Mouse (Mus musculus): Measurements from ENCODE around the gene Rps25. TPM values are rescaled to one million over a fixed set of nuclear protein-coding genes. Genes with fewer than 3 reads are reported as not detected.
A peak's percentile ranks its signal among the peaks of the same experiment; 100 is the strongest.
"Not testable (repeated sequence)": the region's sequence is repeated elsewhere in the genome, so short reads cannot be mapped to it uniquely, and the experiment has no call there.

Rps25 gene
- polyA plus RNA-seq (2015; fragmentation: Nextera tagmentation; extraction: Ambion mirVana) = 1,003 and 1,094 TPM in 2 replicates

- Histone ChIP-seq H3K9me3 (replicated peaks) (no peaks in the 10 kb centered on the region), H3K4me2 (peak within 1 kb of the TSS; percentile 81), H3K27me3 (replicated peaks) (no peaks in the 10 kb centered on the region), H3K4me3 (replicated peaks) (peak within 1 kb of the TSS; percentile 81), H3K36me3 (peaks cover 64% of the 10 kb centered on the region), H3K4me1 (peaks cover 43% of the 10 kb centered on the region), H3K27ac (replicated peaks) (peak within 1 kb of the TSS; percentile 96), H3K9ac (replicated peaks) (peak within 1 kb of the TSS; percentile 89)
- peak; percentile 97 for ATAC-seq (ENCODE audit: low FRiP score)
- under 1% methylated on average over 51 of the region's 51 CpGs for WGBS
Measured at GRCm38 (mm10) chr9:44406906-44407751, at the start of gene Rps25, which contains the start of gene Trappc4. Rps25 (plus strand) TSS chr9:44407139. Trappc4 (minus strand) TSS chr9:44407600.

- Histone ChIP-seq H3K27ac (replicated peaks) (no peak overlapping the region), H3K4me1 (peaks cover 11% of the 10 kb centered on the region), H3K36me3 (peaks cover 72% of the 10 kb centered on the region), H3K4me3 (replicated peaks) (no peak overlapping the region), H3K27me3 (replicated peaks) (no peaks in the 10 kb centered on the region), H3K9me3 (replicated peaks) (no peaks in the 10 kb centered on the region), H3K9ac (replicated peaks) (no peak overlapping the region), H3K4me2 (no peak overlapping the region)
- ATAC-seq (ENCODE audit: low FRiP score) = no peak
- 70% methylated on average over 4 of the region's 4 CpGs for WGBS
Measured at GRCm38 (mm10) chr9:44357207-44357606, 49.7 kb upstream of the Rps25 start.

GRCm38 (mm10) chr9:44361190-44361917 is 45.6 kb upstream of the Rps25 start, which contains the start of gene Vps11:
Vps11 (minus strand) TSS chr9:44361670.
- peaks cover 31% of the 10 kb centered on the region for H3K36me3 ChIP-seq
- peaks cover 11% of the 10 kb centered on the region for H3K4me1 ChIP-seq
- H3K9ac ChIP-seq (replicated peaks) = peak within 1 kb of the TSS; percentile 62
- peak within 1 kb of the TSS; percentile 67 for H3K4me2 ChIP-seq
- under 1% methylated on average over 44 of the region's 44 CpGs for WGBS
- H3K27me3 ChIP-seq (replicated peaks) = no peaks in the 10 kb centered on the region
- H3K4me3 ChIP-seq (replicated peaks) = peak within 1 kb of the TSS; percentile 57
- peak; percentile 92 for ATAC-seq (ENCODE audit: low FRiP score)
- H3K9me3 ChIP-seq (replicated peaks) = no peaks in the 10 kb centered on the region
- H3K27ac ChIP-seq (replicated peaks) = peak within 1 kb of the TSS; percentile 68

- peak overlapping the region; percentile 67 for H3K4me2 ChIP-seq
- H3K9me3 ChIP-seq (replicated peaks); H3K27me3 ChIP-seq (replicated peaks): not testable (repeated sequence)
- H3K36me3 ChIP-seq = peaks cover 25% of the 10 kb centered on the region
- 40% methylated on average over 4 of the region's 4 CpGs for WGBS
- peak; percentile 39; the same call in 1 of the 2 replicates for ATAC-seq (ENCODE audit: low FRiP score)
- peak overlapping the region; percentile 57 for H3K4me3 ChIP-seq (replicated peaks)
- H3K27ac ChIP-seq (replicated peaks) = peak overlapping the region; percentile 68
- peak overlapping the region; percentile 62; the same call in 1 of the 2 replicates for H3K9ac ChIP-seq (replicated peaks)
- peaks cover 11% of the 10 kb centered on the region for H3K4me1 ChIP-seq
Measured at GRCm38 (mm10) chr9:44361931-44362330, 45.0 kb upstream of the Rps25 start.

- Histone ChIP-seq H3K27ac (replicated peaks) (no peak overlapping the region), H3K4me3 (replicated peaks) (no peak overlapping the region), H3K9me3 (replicated peaks) (no peaks in the 10 kb centered on the region), H3K9ac (replicated peaks) (no peak overlapping the region), H3K36me3 (peaks cover 3% of the 10 kb centered on the region), H3K27me3 (replicated peaks) (no peaks in the 10 kb centered on the region), H3K4me2 (no peak overlapping the region), H3K4me1 (peaks cover 8% of the 10 kb centered on the region)
- WGBS = 67% methylated on average over 3 of the region's 3 CpGs
- ATAC-seq (ENCODE audit: low FRiP score) = no peak
Measured at GRCm38 (mm10) chr9:44364480-44364879, 42.5 kb upstream of the Rps25 start.

- Histone ChIP-seq H3K4me1 (peaks cover 7% of the 10 kb centered on the region; the same call in 1 of the 2 replicates), H3K9ac (replicated peaks) (no peak overlapping the region), H3K36me3 (no peaks in the 10 kb centered on the region), H3K4me2 (no peak overlapping the region), H3K4me3 (replicated peaks) (no peak overlapping the region), H3K27me3 (replicated peaks) (no peaks in the 10 kb centered on the region), H3K9me3 (replicated peaks) (no peaks in the 10 kb centered on the region), H3K27ac (replicated peaks) (no peak overlapping the region)
- ATAC-seq (ENCODE audit: low FRiP score) = no peak
Measured at GRCm38 (mm10) chr9:44373386-44373785, 33.6 kb upstream of the Rps25 start.

GRCm38 (mm10) chr9:44376141-44376540 is 30.8 kb upstream of the Rps25 start:
- H3K9me3 ChIP-seq (replicated peaks) = no peaks in the 10 kb centered on the region
- no peaks in the 10 kb centered on the region for H3K27me3 ChIP-seq (replicated peaks)
- H3K36me3 ChIP-seq = no peaks in the 10 kb centered on the region
- H3K4me3 ChIP-seq (replicated peaks) = no peak overlapping the region
- peaks cover 23% of the 10 kb centered on the region for H3K4me1 ChIP-seq
- H3K9ac ChIP-seq (replicated peaks) = no peak overlapping the region
- H3K4me2 ChIP-seq = no peak overlapping the region
- WGBS = 90% methylated on average over 6 of the region's 6 CpGs
- no peak for ATAC-seq (ENCODE audit: low FRiP score)
- no peak overlapping the region for H3K27ac ChIP-seq (replicated peaks)

- 88% methylated on average over 2 of the region's 2 CpGs for WGBS
- not testable (repeated sequence) for H3K4me2 ChIP-seq; H3K27me3 ChIP-seq (replicated peaks); H3K27ac ChIP-seq (replicated peaks); H3K9ac ChIP-seq (replicated peaks); H3K9me3 ChIP-seq (replicated peaks); H3K4me3 ChIP-seq (replicated peaks); ATAC-seq (ENCODE audit: low FRiP score)
- Histone ChIP-seq H3K36me3 (peaks cover 12% of the 10 kb centered on the region), H3K4me1 (peaks cover 27% of the 10 kb centered on the region)
Measured at GRCm38 (mm10) chr9:44377335-44377734, 29.6 kb upstream of the Rps25 start.

- WGBS = 93% methylated on average over 5 of the region's 5 CpGs
- Histone ChIP-seq H3K9ac (replicated peaks) (peak overlapping the region; percentile 76), H3K4me1 (peaks cover 27% of the 10 kb centered on the region), H3K4me3 (replicated peaks) (peak overlapping the region; percentile 94), H3K27ac (replicated peaks) (peak overlapping the region; percentile 95), H3K9me3 (replicated peaks) (no peaks in the 10 kb centered on the region), H3K27me3 (replicated peaks) (no peaks in the 10 kb centered on the region), H3K36me3 (peaks cover 21% of the 10 kb centered on the region), H3K4me2 (peak overlapping the region; percentile 94)
- no peak for ATAC-seq (ENCODE audit: low FRiP score)
Measured at GRCm38 (mm10) chr9:44378153-44378730, 28.7 kb upstream of the Rps25 start.

- ATAC-seq (ENCODE audit: low FRiP score) = peak; percentile 98
- Histone ChIP-seq H3K4me1 (peaks cover 27% of the 10 kb centered on the region), H3K27ac (replicated peaks) (peak within 1 kb of the TSS; percentile 95), H3K27me3 (replicated peaks) (no peaks in the 10 kb centered on the region), H3K9me3 (replicated peaks) (no peaks in the 10 kb centered on the region), H3K9ac (replicated peaks) (peak within 1 kb of the TSS; percentile 96), H3K4me3 (replicated peaks) (peak within 1 kb of the TSS; percentile 94), H3K4me2 (peak within 1 kb of the TSS; percentile 94), H3K36me3 (peaks cover 31% of the 10 kb centered on the region)
- WGBS = 0% methylated on average over 82 of the region's 83 CpGs
Measured at GRCm38 (mm10) chr9:44379054-44379834, 27.7 kb upstream of the Rps25 start, which contains the start of gene Hyou1. Hyou1 (plus strand) TSS chr9:44379490.

- H3K4me3 ChIP-seq (replicated peaks) = peak overlapping the region; percentile 94
- WGBS = 8% methylated on average over 15 of the region's 15 CpGs
- no peaks in the 10 kb centered on the region for H3K27me3 ChIP-seq (replicated peaks)
- H3K9ac ChIP-seq (replicated peaks) = peak overlapping the region; percentile 96
- H3K9me3 ChIP-seq (replicated peaks) = no peaks in the 10 kb centered on the region
- H3K36me3 ChIP-seq = peaks cover 37% of the 10 kb centered on the region
- peak; percentile 22 for ATAC-seq (ENCODE audit: low FRiP score)
- H3K4me2 ChIP-seq = peak overlapping the region; percentile 94
- H3K27ac ChIP-seq (replicated peaks) = peak overlapping the region; percentile 90
- peaks cover 27% of the 10 kb centered on the region for H3K4me1 ChIP-seq
Measured at GRCm38 (mm10) chr9:44379862-44380261, 27.1 kb upstream of the Rps25 start.

Data from neural tube, embryonic 15.5 days (tissue).